Mouse (Mus musculus) left cerebral cortex, adult 2 months (tissue): ENCODE results near the gene Rasgrf1. TPM values are rescaled to one million over a fixed set of nuclear protein-coding genes. Genes with fewer than 3 reads are reported as not detected.

Source experiments
- DNase-seq, 2 experiments: peaks; one replicate each; pipeline ENCODE4 v3.0.0; 2021 to 2022; ENCODE audit warnings: low spot score in 2 of 2, mixed read lengths in 1 of 2; ENCODE audit errors: extremely low spot score in 1 of 2
- H3K27ac ChIP-seq: fragments of 200-600 bp; 2 replicates; pipeline ENCODE4 v1.8.1; 2022
- H3K4me3 ChIP-seq: fragments of 200-600 bp; 2 replicates; pipeline ENCODE4 v1.8.1; 2022
- CTCF ChIP-seq: fragments of 200-600 bp; IDR thresholded peaks from 2 replicates; pipeline ENCODE4 v1.8.1; 2022; ENCODE audit warnings: antibody characterized with exemption, mild to moderate bottlenecking, moderate library complexity
- intact Hi-C: fragments of 180-260 bp; cut with DNase I; formaldehyde crosslinking; loops from one replicate; pipeline ENCODE4 v1.15.1; 2025
- total RNA-seq, 2 experiments: library from RNA; stranded (reverse); gene quantifications; 2 replicates each; pipeline ENCODE4 v1.2.3; 2021

Gene Rasgrf1
- total RNA-seq, 2 experiments from 2014 or later, result 273 to 297 TPM

GRCm38 (mm10) chr9:90075336-90075735 lies 165.6 kb downstream of the Rasgrf1 start:
- no peak overlapping the region for H3K4me3 ChIP-seq
- H3K27ac ChIP-seq, result no peak overlapping the region

DNA sequence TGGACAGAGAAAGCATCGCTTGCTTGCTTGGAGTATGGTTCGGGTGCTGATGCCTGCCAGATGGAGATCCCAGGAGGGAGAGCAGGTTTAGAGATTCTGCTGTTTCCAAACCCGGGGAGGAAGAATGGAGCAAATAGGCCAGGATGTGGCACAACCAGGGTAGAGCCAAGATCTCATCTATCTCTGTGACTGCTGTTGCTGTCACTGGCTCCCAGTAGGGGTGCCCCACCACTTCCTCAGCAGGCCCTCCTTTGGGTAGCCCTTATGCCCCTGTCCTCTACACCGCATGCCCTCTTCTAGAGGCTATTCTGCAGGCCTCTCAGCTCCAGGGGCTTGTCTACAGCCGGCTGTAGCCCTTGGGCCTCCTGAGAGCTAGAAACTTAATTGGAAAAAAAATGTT lies 166.4 kb downstream of the Rasgrf1 start:
- no peak overlapping the region for H3K4me3 ChIP-seq
- no peak for TF ChIP-seq CTCF

More at GRCm38 (mm10) chr9:90075336-90075735, 165.6 kb downstream of the Rasgrf1 start:
- no peak for TF ChIP-seq CTCF
- no peak for DNase-seq
- intact Hi-C loops, result loop anchor here (5.0 kb wide), 2 partner anchors 88 to 248 kb away; no protein-coding TSS in a partner anchor

More for the DNA sequence above, 166.4 kb downstream of the Rasgrf1 start:
- no peak overlapping the region for H3K27ac ChIP-seq
- intact Hi-C loops, result loop anchor here (5.0 kb wide), 2 partner anchors 89 to 249 kb away; no protein-coding TSS in a partner anchor
- DNase-seq, result no peak

Other genes with a start within 250 kb of the Rasgrf1 start
- gene Tmed3, start 204.8 kb upstream of the Rasgrf1 start, total RNA-seq, result 10 to 100 TPM; 27.7 to 30.3 TPM
- gene Ankrd34c, start 171.4 kb upstream of the Rasgrf1 start, total RNA-seq, result 10 to 100 TPM; 10.3 to 13.8 TPM
- gene Ctsh, start 144.2 kb downstream of the Rasgrf1 start, total RNA-seq, result 10 to 100 TPM; 14.1 to 18.9 TPM
- gene Morf4l1, start 204.9 kb downstream of the Rasgrf1 start, total RNA-seq, result 100 to 1,000 TPM; 422 to 465 TPM